Mouse (Mus musculus): ENCODE results near the gene Ppfibp1.

DNA sequence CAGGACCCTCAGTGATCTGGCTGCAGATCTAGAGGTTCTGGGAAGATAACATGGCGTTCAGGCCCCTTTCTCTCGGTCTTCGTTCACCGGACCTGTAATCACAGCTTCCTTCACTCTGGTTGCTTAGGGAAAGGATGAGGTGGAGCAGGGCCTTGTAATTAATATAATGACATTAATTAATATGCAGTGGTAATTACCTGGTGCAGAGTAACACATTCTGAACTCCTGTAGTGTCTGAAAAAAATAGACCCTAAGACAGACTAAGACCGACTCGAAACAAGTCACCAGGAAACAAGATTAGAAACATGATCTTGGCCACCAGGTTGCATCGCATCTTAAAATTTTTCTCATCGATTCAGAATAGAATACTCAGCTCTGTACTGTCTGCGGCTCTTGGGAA is 8.4 kb upstream of the Ppfibp1 start:
- TF ChIP-seq FLI1 (IDR thresholded peaks at IDR 0.05; ENCODE audit: low read length), result no peak
- no peak for TF ChIP-seq GATA1 (IDR thresholded peaks at IDR 0.05; ENCODE audit: borderline replicate concordance, low read length)
